23 mouse cellular contexts compared by ENCODE assay signal in the genomic region with DNA sequence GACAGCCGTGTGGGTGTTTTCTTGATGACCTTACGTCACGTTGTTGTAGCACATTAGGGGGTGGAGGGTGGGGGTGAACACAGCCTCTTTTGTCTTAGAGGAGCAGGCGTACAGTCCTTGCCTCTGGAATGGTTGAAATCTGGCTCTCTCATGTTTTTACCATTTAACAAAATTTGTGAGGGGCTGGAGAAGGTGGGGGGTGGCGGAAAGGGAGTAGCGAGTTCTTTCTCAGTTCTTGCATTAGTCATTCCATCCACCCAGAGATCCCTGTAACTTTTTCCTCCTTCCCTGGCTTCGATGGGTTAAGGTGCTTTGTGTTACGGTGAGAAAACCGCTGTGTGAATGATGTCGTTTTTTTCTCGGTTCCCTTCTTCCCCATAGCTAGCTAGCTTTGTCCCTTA. TPM values are rescaled to one million over a fixed set of nuclear protein-coding genes. Genes with fewer than 3 reads are reported as not detected.
A peak's percentile ranks its signal among the peaks of the same experiment; 100 is the strongest.
DNase-seq lines count a peak whose midpoint lies in the region; TF ChIP-seq lines count a peak whose summit lies in the region.
"Had no signal": no experiment of that assay in that cellular context is flagged by ENCODE, and none has a peak within 500 bp of the region (broad histone marks: within the 10 kb centered on the region; RNA-seq: fewer than 3 reads in every experiment).

No protein-coding gene starts in this region.

- H3K4me3 ChIP-seq in bone marrow macrophage, adult 2 months (ENCODE audit: insufficient read depth, low read length), result peak overlapping the region; percentile 36
- no peak overlapping the region; the same call in 1 of the 2 replicates for H3K4me3 ChIP-seq in macrophage (ENCODE audit: inconsistent target)
- H3K4me3 ChIP-seq: erythroblast, embryonic 14.5 days; forebrain, embryonic 15.5 days; heart, embryonic 13.5 days; limb, embryonic 15.5 days; liver, embryonic 15.5 days; midbrain, embryonic 10.5 days had no signal

- H3K27ac ChIP-seq in bone marrow macrophage, adult 2 months (ENCODE audit: insufficient read depth, low read depth, low read length), result peak overlapping the region; percentile 83
- H3K27ac ChIP-seq in macrophage, result peak overlapping the region; percentile 79
- H3K27ac ChIP-seq: forebrain, embryonic 15.5 days; heart, embryonic 13.5 days; limb, embryonic 15.5 days; liver, embryonic 15.5 days; midbrain, embryonic 10.5 days had no signal

- H3K79me2 ChIP-seq in macrophage (ENCODE audit: inconsistent target), result peaks cover 33% of the 10 kb centered on the region

- 20% methylated on average over 11 of the region's 11 CpGs for WGBS in macrophage (ENCODE audit: missing documents)

- peaks cover 25% of the 10 kb centered on the region; the same call in 1 of the 2 replicates for H3K36me3 ChIP-seq in macrophage (ENCODE audit: inconsistent target)

- DNase-seq in heart, adult 11 months, result peak; percentile 62
- DNase-seq in heart, adult 18-20 months, result no peak
- DNase-seq in 3T3-L1 (ENCODE audit: low read depth, low spot score), result peak; percentile 20
- no peak for DNase-seq in urinary bladder, adult 2 months (ENCODE audit: low spot score)
- DNase-seq in cerebellum, adult 9-10 months, result no peak
- no peak for DNase-seq in ovary, adult 18-20 months (ENCODE audit: low spot score)
- DNase-seq: adrenal gland, adult 8-10 months; cerebellum, adult 2 months; gastrocnemius, postnatal 14 days; kidney, adult 11 months; kidney, postnatal 14 days; lung, postnatal 14 days; retina, postnatal 1 day had no signal

- no peak for TF ChIP-seq CTCF in bone marrow macrophage, adult 2 months (IDR thresholded peaks at IDR 0.05; ENCODE audit: low read depth, low read length)

- H3K4me1 ChIP-seq in bone marrow macrophage, adult 2 months (ENCODE audit: control insufficient read depth, insufficient read depth, low read length), result peaks cover 45% of the 10 kb centered on the region
- H3K4me1 ChIP-seq: forebrain, embryonic 15.5 days; limb, embryonic 15.5 days; liver, embryonic 15.5 days; midbrain, embryonic 10.5 days had no signal

- TF ChIP-seq POLR2A in bone marrow macrophage, adult 2 months (IDR thresholded peaks at IDR 0.05; ENCODE audit: borderline replicate concordance, low read depth, low read length), result no peak

RNA-seq across cellular contexts. Expression of a gene that starts 39.2 kb away (rescaled TPM):
- under 1 TPM in 1 of 2 experiments, not detected in 1; 0.41 TPM for total RNA-seq in heart, adult 18-20 months (2021)
- not detected in 2 replicates for polyA plus RNA-seq in bone marrow macrophage, adult 2 months (2012; ENCODE audit: insufficient read depth, insufficient read length, missing spikeins)
- total RNA-seq in macrophage (2018; cell fraction: chromatin; rRNA removed), result under 1 TPM in 1 of 26 experiments, not detected in 25; 0.99 TPM
- total RNA-seq in macrophage (2018; cell fraction: cytosol; rRNA removed), result not detected
- under 1 TPM in 3 of 26 experiments, not detected in 23; 0.60 to 0.65 (median 0.63) TPM for total RNA-seq in macrophage (2018; cell fraction: nucleus; rRNA removed)
- not detected in 3 replicates for polyA plus RNA-seq in macrophage (2018)
- 0.19 and 0.34 TPM in 2 replicates for polyA plus RNA-seq in urinary bladder, adult 2 months (2012; rRNA removed)
- total RNA-seq: gastrocnemius, postnatal 14 days had no signal
- polyA plus RNA-seq: embryonic facial prominence, embryonic 11.5 days; erythroblast, embryonic 14.5 days; hindbrain, embryonic 11.5 days; limb, embryonic 15.5 days had no signal

RNA-seq across cellular contexts. Expression of a gene that starts 41.2 kb away (rescaled TPM):
- 10 to 100 TPM; 25.5 to 25.9 TPM for total RNA-seq in heart, adult 18-20 months (2021)
- polyA plus RNA-seq in bone marrow macrophage, adult 2 months (2012; ENCODE audit: insufficient read depth, insufficient read length, missing spikeins), result 22.9 and 26.8 TPM in 2 replicates
- total RNA-seq in macrophage (2018; cell fraction: chromatin; rRNA removed), result 100 to 1,000 TPM in 13 of 26 experiments, 10 to 100 TPM in 13; 28.8 to 151 (median 99.6) TPM
- total RNA-seq in macrophage (2018; cell fraction: cytosol; rRNA removed), result 10 to 100 TPM; 32.2 to 72.7 (median 51.5) TPM
- 100 to 1,000 TPM in 5 of 26 experiments, 10 to 100 TPM in 21; 45.1 to 176 (median 89.0) TPM for total RNA-seq in macrophage (2018; cell fraction: nucleus; rRNA removed)
- 34.0 to 83.1 TPM (median 76.6 TPM) in 3 replicates for polyA plus RNA-seq in macrophage (2018)
- 17.3 and 17.7 TPM in 2 replicates for polyA plus RNA-seq in urinary bladder, adult 2 months (2012; rRNA removed)

RNA-seq across cellular contexts. Expression of a gene that starts 41.3 kb away (rescaled TPM):
- 1 to 10 TPM; 2.9 to 4.2 TPM for total RNA-seq in heart, adult 18-20 months (2021)
- polyA plus RNA-seq in bone marrow macrophage, adult 2 months (2012; ENCODE audit: insufficient read depth, insufficient read length, missing spikeins), result 76.0 and 77.0 TPM in 2 replicates
- 10 to 100 TPM in 23 of 26 experiments, 1 to 10 TPM in 3; 7.2 to 72.1 (median 20.8) TPM for total RNA-seq in macrophage (2018; cell fraction: chromatin; rRNA removed)
- total RNA-seq in macrophage (2018; cell fraction: cytosol; rRNA removed), result 10 to 100 TPM; 13.4 to 41.9 (median 20.7) TPM
- 100 to 1,000 TPM in 2 of 26 experiments, 10 to 100 TPM in 24; 17.4 to 114 (median 41.6) TPM for total RNA-seq in macrophage (2018; cell fraction: nucleus; rRNA removed)
- polyA plus RNA-seq in macrophage (2018), result 15.4 to 26.6 TPM (median 23.8 TPM) in 3 replicates
- 9.9 and 12.4 TPM in 2 replicates for polyA plus RNA-seq in urinary bladder, adult 2 months (2012; rRNA removed)
- polyA plus RNA-seq: erythroblast, embryonic 14.5 days had no signal

Comparison
In these comparisons a context has a peak if more than half of its experiments do, and no peak if none do; other contexts are left out.
1. DNase-seq: peak in heart, adult 11 months (single experiment) and 3T3-L1 (single experiment); none in heart, adult 18-20 months (0 of 2), urinary bladder, adult 2 months (single experiment), cerebellum, adult 9-10 months (single experiment) and ovary, adult 18-20 months (single experiment).